Mouse (Mus musculus): ENCODE data around the gene Ehbp1l1. TPM values are rescaled to one million over a fixed set of nuclear protein-coding genes. Genes with fewer than 3 reads are reported as not detected.

Gene Ehbp1l1
- polyA plus RNA-seq, 1 experiment from 2014 or later = 20.0 TPM

DNA sequence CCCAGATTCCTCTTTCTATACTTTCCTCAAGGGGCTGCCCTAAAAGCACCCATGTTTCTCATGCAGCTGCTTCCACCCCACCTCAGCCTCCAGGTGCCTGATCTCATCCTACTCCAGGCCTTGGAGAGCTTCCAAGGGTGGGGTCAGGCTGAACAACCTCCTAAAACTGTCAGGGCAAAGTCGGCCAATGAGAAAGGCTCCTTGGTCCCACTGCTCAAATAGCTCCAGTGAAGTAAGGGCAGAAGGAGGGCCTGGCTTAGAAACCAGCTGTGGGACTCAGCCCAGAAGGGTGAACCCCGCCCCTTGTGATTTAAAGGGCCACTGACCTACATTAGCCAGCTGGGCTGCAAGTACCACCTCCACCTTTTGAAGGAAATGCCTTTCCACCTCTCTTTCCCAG lies 12.4 kb downstream of the Ehbp1l1 start:
- WGBS = 9% methylated on average over 2 of the region's 2 CpGs
- Histone ChIP-seq H3K4me3 (replicated peaks; ENCODE audit: low read length) (no peak overlapping the region), H3K9me3 (ENCODE audit: control insufficient read depth, low read length) (no peaks in the 10 kb centered on the region), H3K36me3 (ENCODE audit: control insufficient read depth, insufficient read depth) (peaks cover 21% of the 10 kb centered on the region), H3K27ac (ENCODE audit: low read length) (no peak overlapping the region), H3K9ac (replicated peaks; ENCODE audit: low read depth, low read length) (no peak overlapping the region), H3K27me3 (replicated peaks; ENCODE audit: control insufficient read depth, insufficient read depth, low read length) (no peaks in the 10 kb centered on the region), H3K4me1 (replicated peaks; ENCODE audit: control insufficient read depth, insufficient read depth, low read length) (peaks cover 22% of the 10 kb centered on the region), H3K4me2 (ENCODE audit: low read length) (no peak overlapping the region)
- ATAC-seq = no peak

DNA sequence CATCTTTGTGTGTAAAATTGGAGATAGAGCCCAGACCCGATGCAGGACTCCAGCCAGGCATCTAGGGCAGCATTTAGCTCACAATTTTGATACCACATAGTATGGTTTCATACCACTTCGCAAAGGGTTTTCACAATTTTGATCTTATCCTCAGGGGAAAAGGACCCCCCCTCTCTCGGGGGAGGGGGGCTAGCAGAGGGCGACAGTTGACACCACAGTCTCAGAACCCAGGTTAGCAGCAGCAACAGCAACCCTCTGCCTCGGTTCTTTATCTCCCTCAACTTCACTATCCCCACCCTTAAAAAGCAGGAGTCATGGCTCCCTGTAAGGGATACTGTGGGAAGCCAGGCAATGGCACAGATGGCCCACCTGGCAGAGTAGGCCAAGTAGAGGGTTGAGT lies 12.9 kb downstream of the Ehbp1l1 start:
- H3K4me2 ChIP-seq (ENCODE audit: low read length) = no peak overlapping the region
- H3K4me1 ChIP-seq (replicated peaks; ENCODE audit: control insufficient read depth, insufficient read depth, low read length) = peaks cover 22% of the 10 kb centered on the region
- no peak overlapping the region for H3K27ac ChIP-seq (ENCODE audit: low read length)
- H3K9me3 ChIP-seq (ENCODE audit: control insufficient read depth, low read length) = no peaks in the 10 kb centered on the region
- WGBS = 81% methylated on average over 5 of the region's 5 CpGs
- peaks cover 22% of the 10 kb centered on the region for H3K36me3 ChIP-seq (ENCODE audit: control insufficient read depth, insufficient read depth)
- ATAC-seq = no peak
- no peak overlapping the region for H3K9ac ChIP-seq (replicated peaks; ENCODE audit: low read depth, low read length)
- no peaks in the 10 kb centered on the region for H3K27me3 ChIP-seq (replicated peaks; ENCODE audit: control insufficient read depth, insufficient read depth, low read length)
- H3K4me3 ChIP-seq (replicated peaks; ENCODE audit: low read length) = no peak overlapping the region

GRCm38 (mm10) chr19:5711907-5712460 lies 14.1 kb downstream of the Ehbp1l1 start:
- 92% methylated on average over 14 of the region's 14 CpGs for WGBS
- Histone ChIP-seq H3K4me1 (replicated peaks; ENCODE audit: control insufficient read depth, insufficient read depth, low read length) (peaks cover 17% of the 10 kb centered on the region), H3K9me3 (ENCODE audit: control insufficient read depth, low read length) (no peaks in the 10 kb centered on the region), H3K27me3 (replicated peaks; ENCODE audit: control insufficient read depth, insufficient read depth, low read length) (no peaks in the 10 kb centered on the region), H3K4me3 (replicated peaks; ENCODE audit: low read length) (no peak overlapping the region), H3K9ac (replicated peaks; ENCODE audit: low read depth, low read length) (no peak overlapping the region), H3K36me3 (ENCODE audit: control insufficient read depth, insufficient read depth) (peaks cover 27% of the 10 kb centered on the region), H3K27ac (ENCODE audit: low read length) (no peak overlapping the region), H3K4me2 (ENCODE audit: low read length) (no peak overlapping the region)
- no peak for ATAC-seq

- Histone ChIP-seq H3K9me3 (ENCODE audit: control insufficient read depth, low read length) (no peaks in the 10 kb centered on the region), H3K27ac (ENCODE audit: low read length) (no peak overlapping the region), H3K4me3 (replicated peaks; ENCODE audit: low read length) (no peak overlapping the region), H3K27me3 (replicated peaks; ENCODE audit: control insufficient read depth, insufficient read depth, low read length) (no peaks in the 10 kb centered on the region), H3K9ac (replicated peaks; ENCODE audit: low read depth, low read length) (no peak overlapping the region), H3K4me1 (replicated peaks; ENCODE audit: control insufficient read depth, insufficient read depth, low read length) (peaks cover 9% of the 10 kb centered on the region), H3K36me3 (ENCODE audit: control insufficient read depth, insufficient read depth) (peaks cover 30% of the 10 kb centered on the region), H3K4me2 (ENCODE audit: low read length) (no peak overlapping the region)
- no peak for ATAC-seq
- 6% methylated on average over 3 of the region's 3 CpGs for WGBS
Observed at GRCm38 (mm10) chr19:5711218-5711617, 14.9 kb downstream of the Ehbp1l1 start.

DNA sequence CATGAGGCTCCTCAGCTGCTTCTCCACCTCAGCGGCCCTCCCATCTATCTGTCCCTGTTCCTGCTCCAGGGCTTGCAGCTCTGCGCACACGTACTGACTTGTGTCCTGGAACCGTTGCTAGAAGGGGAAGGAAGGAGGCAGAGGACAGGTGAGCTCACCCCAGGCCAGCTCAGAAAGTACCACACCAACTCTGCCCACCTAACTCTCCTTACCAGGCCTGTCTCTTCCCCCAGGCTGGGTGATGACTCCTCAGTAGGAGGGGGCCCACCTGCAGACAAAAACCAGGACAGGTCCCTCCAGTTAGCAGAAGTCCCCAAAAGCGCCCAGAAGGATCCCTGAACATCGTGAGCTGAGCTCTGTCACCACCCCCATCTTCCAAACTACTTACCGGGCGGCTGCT lies 15.5 kb downstream of the Ehbp1l1 start:
- peaks cover 30% of the 10 kb centered on the region for H3K36me3 ChIP-seq (ENCODE audit: control insufficient read depth, insufficient read depth)
- WGBS = 75% methylated on average over 8 of the region's 8 CpGs
- no peak for ATAC-seq

DNA sequence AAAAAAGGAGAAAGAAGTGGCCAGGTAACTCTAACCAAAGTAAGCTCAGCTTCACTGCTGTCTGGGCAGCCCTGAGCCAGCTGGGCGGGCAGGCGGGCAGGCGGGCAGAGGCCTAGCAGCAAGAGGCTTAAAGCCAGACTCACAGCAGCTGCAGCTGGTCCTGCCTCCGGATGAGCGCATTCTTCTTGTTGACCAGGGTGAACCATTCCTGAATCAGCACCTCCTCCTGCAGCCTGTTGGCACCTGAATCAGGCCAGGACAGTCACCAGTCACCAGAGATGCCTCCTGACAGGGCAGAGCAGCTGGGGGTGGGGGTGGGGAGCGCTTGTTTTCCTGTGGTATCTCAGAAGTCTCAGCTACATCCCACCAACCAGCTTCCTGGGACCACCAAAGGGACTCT lies 16.0 kb downstream of the Ehbp1l1 start:
- Histone ChIP-seq H3K27me3 (replicated peaks; ENCODE audit: control insufficient read depth, insufficient read depth, low read length) (no peaks in the 10 kb centered on the region), H3K9me3 (ENCODE audit: control insufficient read depth, low read length) (no peaks in the 10 kb centered on the region), H3K4me1 (replicated peaks; ENCODE audit: control insufficient read depth, insufficient read depth, low read length) (peaks cover 7% of the 10 kb centered on the region; the same call in 1 of the 2 replicates), H3K27ac (ENCODE audit: low read length) (no peak overlapping the region), H3K4me3 (replicated peaks; ENCODE audit: low read length) (no peak overlapping the region), H3K9ac (replicated peaks; ENCODE audit: low read depth, low read length) (no peak overlapping the region), H3K4me2 (ENCODE audit: low read length) (no peak overlapping the region), H3K36me3 (ENCODE audit: control insufficient read depth, insufficient read depth) (peaks cover 27% of the 10 kb centered on the region)
- ATAC-seq = no peak
- WGBS = 96% methylated on average over 6 of the region's 6 CpGs

More for the DNA sequence above, 15.5 kb downstream of the Ehbp1l1 start:
- Histone ChIP-seq H3K27me3 (replicated peaks; ENCODE audit: control insufficient read depth, insufficient read depth, low read length) (no peaks in the 10 kb centered on the region), H3K9ac (replicated peaks; ENCODE audit: low read depth, low read length) (no peak overlapping the region), H3K4me3 (replicated peaks; ENCODE audit: low read length) (no peak overlapping the region), H3K4me2 (ENCODE audit: low read length) (no peak overlapping the region), H3K4me1 (replicated peaks; ENCODE audit: control insufficient read depth, insufficient read depth, low read length) (peaks cover 7% of the 10 kb centered on the region; the same call in 1 of the 2 replicates), H3K27ac (ENCODE audit: low read length) (no peak overlapping the region), H3K9me3 (ENCODE audit: control insufficient read depth, low read length) (no peaks in the 10 kb centered on the region)

- no peak overlapping the region; the same call in 1 of the 2 replicates for H3K27ac ChIP-seq (ENCODE audit: low read length)
- no peak overlapping the region for H3K9ac ChIP-seq (replicated peaks; ENCODE audit: low read depth, low read length)
- H3K27me3 ChIP-seq (replicated peaks; ENCODE audit: control insufficient read depth, insufficient read depth, low read length) = no peaks in the 10 kb centered on the region
- H3K4me1 ChIP-seq (replicated peaks; ENCODE audit: control insufficient read depth, insufficient read depth, low read length) = no peaks in the 10 kb centered on the region
- H3K36me3 ChIP-seq (ENCODE audit: control insufficient read depth, insufficient read depth) = peaks cover 32% of the 10 kb centered on the region
- WGBS = 45% methylated on average over 10 of the region's 10 CpGs
- ATAC-seq = peak; percentile 21; the same call in 1 of the 2 replicates
- no peak overlapping the region for H3K4me3 ChIP-seq (replicated peaks; ENCODE audit: low read length)
- no peak overlapping the region for H3K4me2 ChIP-seq (ENCODE audit: low read length)
- H3K9me3 ChIP-seq (ENCODE audit: control insufficient read depth, low read length) = no peaks in the 10 kb centered on the region
Observed at GRCm38 (mm10) chr19:5704801-5705571, 21.1 kb downstream of the Ehbp1l1 start.

DNA sequence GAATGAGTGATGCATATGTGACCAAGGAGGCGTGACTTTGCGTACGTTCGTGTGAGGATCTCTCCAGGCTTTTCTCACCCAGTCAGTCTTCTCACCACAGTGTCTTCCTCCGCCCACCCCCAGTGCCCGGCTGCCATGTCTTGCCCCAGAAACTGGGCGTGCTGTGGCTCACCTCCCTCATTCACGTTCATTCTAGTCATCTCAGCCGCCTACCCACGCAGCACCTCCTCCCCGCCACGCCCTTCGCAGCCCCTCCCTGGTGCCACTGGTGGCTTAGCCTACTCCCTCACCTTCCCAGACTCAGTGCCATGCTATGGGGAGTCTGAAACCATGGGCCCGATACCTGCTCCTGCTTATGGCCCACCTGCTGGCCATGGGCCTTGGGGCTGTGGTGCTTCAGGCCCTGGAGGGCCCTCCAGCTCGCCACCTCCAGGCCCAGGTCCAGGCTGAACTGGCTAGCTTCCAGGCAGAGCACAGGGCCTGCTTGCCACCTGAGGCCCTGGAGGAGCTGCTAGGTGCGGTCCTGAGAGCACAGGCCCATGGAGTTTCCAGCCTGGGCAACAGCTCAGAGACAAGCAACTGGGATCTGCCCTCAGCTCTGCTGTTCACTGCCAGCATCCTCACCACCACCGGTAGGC lies 21.8 kb downstream of the Ehbp1l1 start, which contains the start of gene Kcnk7:
Kcnk7 (plus strand) TSS at position 205 of the 638 bp plus-strand sequence.
- Histone ChIP-seq H3K27me3 (replicated peaks; ENCODE audit: control insufficient read depth, insufficient read depth, low read length) (no peaks in the 10 kb centered on the region), H3K4me2 (ENCODE audit: low read length) (no peak within 1 kb of the TSS), H3K4me1 (replicated peaks; ENCODE audit: control insufficient read depth, insufficient read depth, low read length) (no peaks in the 10 kb centered on the region), H3K4me3 (replicated peaks; ENCODE audit: low read length) (no peak within 1 kb of the TSS), H3K27ac (ENCODE audit: low read length) (no peak within 1 kb of the TSS; the same call in 1 of the 2 replicates), H3K9ac (replicated peaks; ENCODE audit: low read depth, low read length) (no peak within 1 kb of the TSS), H3K9me3 (ENCODE audit: control insufficient read depth, low read length) (no peaks in the 10 kb centered on the region), H3K36me3 (ENCODE audit: control insufficient read depth, insufficient read depth) (peaks cover 30% of the 10 kb centered on the region)
- 0 out of 2 replicates have a peak, but pooled peaks have one; percentile 5 for ATAC-seq
- 77% methylated on average over 17 of the region's 17 CpGs for WGBS

GRCm38 (mm10) chr19:5695849-5696462 lies 30.2 kb downstream of the Ehbp1l1 start:
- Histone ChIP-seq H3K27ac (ENCODE audit: low read length) (no peak overlapping the region), H3K9ac (replicated peaks; ENCODE audit: low read depth, low read length) (peak overlapping the region; percentile 52), H3K4me3 (replicated peaks; ENCODE audit: low read length) (peak overlapping the region; percentile 42), H3K9me3 (ENCODE audit: control insufficient read depth, low read length) (no peaks in the 10 kb centered on the region), H3K4me1 (replicated peaks; ENCODE audit: control insufficient read depth, insufficient read depth, low read length) (peaks cover 27% of the 10 kb centered on the region), H3K4me2 (ENCODE audit: low read length) (peak overlapping the region; percentile 57), H3K27me3 (replicated peaks; ENCODE audit: control insufficient read depth, insufficient read depth, low read length) (no peaks in the 10 kb centered on the region), H3K36me3 (ENCODE audit: control insufficient read depth, insufficient read depth) (peaks cover 26% of the 10 kb centered on the region)
- ATAC-seq = peak; percentile 57
- WGBS = 9% methylated on average over 41 of the region's 41 CpGs
